Mouse (Mus musculus) intestine, embryonic 14.5 days (tissue): ENCODE results near the gene Eif3d. TPM values are rescaled to one million over a fixed set of nuclear protein-coding genes. Genes with fewer than 3 reads are reported as not detected.

ENCODE experiments used
- ATAC-seq: fragments of 200-750 bp; cut with Nextera tagmentation; replicated peaks from 2 replicates; pipeline ENCODE4 v1.8.0; 2017; ENCODE audit warnings: low read depth, moderate number of reproducible peaks, moderate TSS enrichment, moderate library complexity; ENCODE audit not compliant: low FRiP score, low TSS enrichment
- DNase-seq: peaks from one replicate; pipeline ENCODE4 v3.0.0-alpha.2; 2018; ENCODE audit warnings: low spot score
- H3K27ac ChIP-seq: fragments of 300-500 bp; sonication (generic); 2 replicates; pipeline ENCODE4 v1.5.1; 2014; ENCODE audit warnings: low read depth, mild to moderate bottlenecking, control low read depth
- H3K27me3 ChIP-seq: fragments of 300-500 bp; sonication (generic); replicated peaks from 2 replicates; pipeline ENCODE4 v1.6.1; 2014; ENCODE audit warnings: low read length, control low read depth; ENCODE audit not compliant: control insufficient read depth, insufficient read depth
- H3K36me3 ChIP-seq: fragments of 300-500 bp; sonication (generic); 2 replicates; pipeline ENCODE4 v1.6.1; 2014; ENCODE audit warnings: low read length, control low read depth; ENCODE audit not compliant: control insufficient read depth, insufficient read depth
- H3K4me1 ChIP-seq: fragments of 300-500 bp; sonication (generic); replicated peaks from 2 replicates; pipeline ENCODE4 v1.6.1; 2014; ENCODE audit warnings: low read length, control low read depth, mixed read lengths; ENCODE audit not compliant: control insufficient read depth, insufficient read depth
- H3K4me2 ChIP-seq: fragments of 300-500 bp; sonication (generic); 2 replicates; pipeline ENCODE4 v1.6.1; 2014; ENCODE audit warnings: low read length
- H3K4me3 ChIP-seq: fragments of 300-500 bp; sonication (generic); 2 replicates; pipeline ENCODE4 v1.5.1; 2014; ENCODE audit warnings: low read depth, low read length, control low read depth, mixed read lengths
- H3K9ac ChIP-seq: fragments of 300-500 bp; sonication (generic); 2 replicates; pipeline ENCODE4 v1.6.1; 2014; ENCODE audit warnings: mild to moderate bottlenecking, low read length
- H3K9me3 ChIP-seq: fragments of 300-500 bp; sonication (generic); 2 replicates; pipeline ENCODE4 v1.6.1; 2016; ENCODE audit warnings: low read length, control low read depth; ENCODE audit not compliant: control insufficient read depth
- WGBS: fragments of 180-500 bp; shearing (Covaris S2); extraction: QIAGEN DNeasy Blood & Tissue Kit; methylation state at CpG from one replicate; pipeline ENCODE4 v1.1.7; 2014; 5-methylcytosine and 5-hydroxymethylcytosine counted together
- polyA plus RNA-seq: library from polyadenylated mRNA; unstranded; fragments of >200 nt; fragmentation: Nextera tagmentation; extraction: Ambion mirVana; gene quantifications from 2 replicates; pipeline ENCODE4 v1.2.1, GENCODE M21; 2014

The Eif3d gene
- polyA plus RNA-seq, 1 experiment from 2014 or later = 224 TPM

- no peak overlapping the region for H3K4me2 ChIP-seq
- no peaks in the 10 kb centered on the region for H3K27me3 ChIP-seq
- peaks cover 13% of the 10 kb centered on the region for H3K4me1 ChIP-seq
- peaks cover 25% of the 10 kb centered on the region for H3K36me3 ChIP-seq
- DNase-seq (no peak), ATAC-seq (peak; percentile 59)
- no peak overlapping the region for H3K4me3 ChIP-seq
- no peaks in the 10 kb centered on the region for H3K9me3 ChIP-seq
- 5% methylated on average over 2 of the region's 2 CpGs for WGBS
- H3K9ac ChIP-seq = no peak overlapping the region
- H3K27ac ChIP-seq = no peak overlapping the region
Observed at GRCm38 (mm10) chr15:77911065-77911464, 59.5 kb downstream of the Eif3d start.

Other genes with a start within 250 kb of the Eif3d start
- gene Apol9b, start 241.8 kb downstream of the Eif3d start, polyA plus RNA-seq = 0.26 and 0.32 TPM in 2 replicates
- gene Apol8, start 213.8 kb downstream of the Eif3d start, polyA plus RNA-seq = not detected in 2 replicates
- gene Myh9, start 128.6 kb downstream of the Eif3d start, polyA plus RNA-seq = 67.9 and 72.2 TPM in 2 replicates
- gene Txn2, start 41.8 kb downstream of the Eif3d start, polyA plus RNA-seq = 324 and 325 TPM in 2 replicates
- gene Foxred2, start 14.1 kb downstream of the Eif3d start, polyA plus RNA-seq = 4.6 and 4.7 TPM in 2 replicates
- 0.07 and 0.15 TPM in 2 replicates for gene Cacng2, start 149.2 kb upstream of the Eif3d start, polyA plus RNA-seq
- 82.9 and 83.3 TPM in 2 replicates for gene Ift27, start 203.3 kb upstream of the Eif3d start, polyA plus RNA-seq
- gene Pvalb, start 235.6 kb upstream of the Eif3d start, polyA plus RNA-seq = not detected in 2 replicates